Mouse (Mus musculus) 3134 (cell line): ENCODE measurements around the gene Prps1l1.

ENCODE experiments used
- DNase-seq: peaks from one replicate; pipeline ENCODE4 v3.0.0-alpha.2; 2011; ENCODE audit warnings: low spot score; ENCODE audit not compliant: insufficient read length; ENCODE audit errors: extremely low read depth

The Prps1l1 gene

DNA sequence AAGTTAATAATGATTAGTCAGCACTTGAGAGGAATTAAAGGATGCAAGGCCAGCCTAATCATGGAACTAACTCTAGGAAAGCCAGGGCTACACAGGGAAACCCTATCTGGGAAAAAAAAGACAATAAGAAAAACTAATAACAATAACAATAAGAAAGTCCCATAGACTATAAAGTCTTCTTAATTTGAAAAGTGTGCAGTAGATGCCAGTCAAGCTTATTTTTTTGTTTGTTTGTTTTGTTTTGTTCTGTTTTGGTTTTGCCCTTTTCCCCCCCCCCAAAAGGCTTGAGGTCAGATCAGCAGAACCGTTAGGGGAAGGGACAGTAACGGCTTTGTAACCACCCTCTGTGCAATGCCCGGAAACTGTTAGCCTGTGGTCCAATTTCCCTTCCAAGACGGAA lies at the start of gene Prps1l1:
Prps1l1 (plus strand) TSS at position 301 of the 400 bp plus-strand sequence.
- DNase-seq = no peak

DNA sequence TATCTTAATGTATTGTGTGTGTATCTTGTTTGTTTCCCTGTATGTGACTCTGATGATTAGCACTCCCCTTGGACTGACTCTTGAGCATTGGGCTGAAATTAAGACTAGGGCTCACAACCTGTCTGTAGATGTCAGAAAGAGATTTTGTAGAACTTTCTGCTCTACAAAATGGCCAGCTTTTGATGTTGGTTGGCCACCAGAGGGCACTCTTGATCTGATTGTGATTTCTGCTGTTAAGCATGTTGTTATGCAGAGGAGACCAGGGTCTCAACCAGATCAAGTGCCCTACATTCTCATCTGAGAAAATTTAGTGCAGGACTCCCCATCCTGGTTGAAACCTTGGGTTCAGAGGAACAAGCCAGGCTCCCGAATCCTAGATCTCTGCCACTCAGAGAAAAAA lies 46.6 kb upstream of the Prps1l1 start:
- DNase-seq = no peak

GRCm38 (mm10) chr12:34949066-34949706 lies 35.4 kb upstream of the Prps1l1 start:
- no peak for DNase-seq

- no peak for DNase-seq
Measured at GRCm38 (mm10) chr12:34975991-34976390, 8.6 kb upstream of the Prps1l1 start.

DNA sequence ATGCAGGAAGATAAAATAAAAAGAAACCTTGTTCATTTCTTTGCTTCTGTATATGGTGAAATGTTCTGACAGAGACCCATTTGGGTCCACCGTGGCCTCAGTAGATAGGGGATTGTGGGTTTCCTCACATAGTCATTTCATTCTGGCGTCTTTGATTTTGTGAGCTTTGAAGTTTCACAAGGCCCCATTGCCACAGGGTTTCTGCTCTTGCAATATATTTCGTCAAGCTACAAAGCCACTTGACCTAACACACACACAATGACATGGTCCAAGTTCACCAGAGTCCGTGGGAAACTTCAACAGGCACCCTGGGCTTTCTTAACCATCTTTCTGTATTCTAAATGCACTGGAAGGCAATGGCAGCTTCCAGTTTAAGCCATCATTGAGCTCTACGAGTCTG lies 1.3 kb downstream of the Prps1l1 start:
- no peak for DNase-seq

- DNase-seq = no peak
Measured at GRCm38 (mm10) chr12:34989537-34990200, 5.1 kb downstream of the Prps1l1 start.

GRCm38 (mm10) chr12:34990387-34990786 lies 5.8 kb downstream of the Prps1l1 start:
- DNase-seq = peak; percentile 61

DNA sequence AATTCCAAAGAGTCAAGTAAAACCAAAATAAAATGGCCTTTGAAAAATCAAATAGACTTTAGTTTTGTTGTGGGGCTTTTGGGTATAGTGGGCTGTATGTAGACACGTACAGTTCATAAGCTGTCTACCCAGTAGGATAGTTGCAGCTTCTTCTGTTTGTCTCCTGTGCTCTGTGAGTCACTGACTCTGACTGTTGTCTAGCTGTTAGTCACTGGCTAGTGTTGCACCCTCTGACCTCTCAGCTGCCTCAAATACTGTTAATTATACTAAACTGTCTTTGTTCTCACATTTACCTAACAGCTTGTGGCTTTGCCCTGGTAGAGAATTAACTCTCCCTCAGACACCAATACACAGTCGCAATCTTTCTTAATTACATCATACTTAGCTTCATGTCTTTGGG lies 7.3 kb downstream of the Prps1l1 start:
- no peak for DNase-seq

GRCm38 (mm10) chr12:34997597-34998182 lies 13.1 kb downstream of the Prps1l1 start:
- no peak for DNase-seq

DNA sequence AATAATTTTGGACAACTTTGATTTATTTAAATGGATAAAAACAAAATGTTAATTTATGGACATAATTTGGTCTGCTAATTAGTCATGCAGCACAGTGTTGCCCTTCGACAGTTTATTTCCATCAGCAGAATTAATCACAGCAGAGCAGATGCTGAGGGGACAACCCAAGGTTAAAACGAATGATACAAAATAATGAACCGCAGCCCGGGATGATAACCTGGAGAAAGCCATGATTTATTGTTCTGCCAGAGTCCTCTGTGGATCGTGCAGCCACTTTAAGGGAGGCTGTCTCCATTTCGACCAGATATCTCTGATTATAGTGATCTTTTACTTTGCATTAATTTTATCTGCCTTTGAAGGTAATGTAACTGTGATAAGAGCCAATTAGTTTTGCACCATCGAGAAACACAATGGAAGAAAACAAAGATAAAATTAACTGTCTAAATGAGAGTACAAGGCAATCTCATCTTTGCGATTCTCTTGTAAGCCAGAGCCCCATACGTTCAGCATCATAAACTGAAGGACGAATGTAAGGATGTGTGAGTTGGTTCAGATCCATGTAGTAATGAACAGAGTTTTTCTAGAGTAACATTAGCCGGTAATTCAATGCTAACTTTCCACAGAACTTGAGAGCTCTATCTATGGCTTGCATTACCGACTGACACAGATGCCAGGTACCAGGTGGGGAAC lies 14.4 kb downstream of the Prps1l1 start:
- no peak for DNase-seq

GRCm38 (mm10) chr12:35000323-35000722 lies 15.8 kb downstream of the Prps1l1 start:
- DNase-seq = no peak

DNA sequence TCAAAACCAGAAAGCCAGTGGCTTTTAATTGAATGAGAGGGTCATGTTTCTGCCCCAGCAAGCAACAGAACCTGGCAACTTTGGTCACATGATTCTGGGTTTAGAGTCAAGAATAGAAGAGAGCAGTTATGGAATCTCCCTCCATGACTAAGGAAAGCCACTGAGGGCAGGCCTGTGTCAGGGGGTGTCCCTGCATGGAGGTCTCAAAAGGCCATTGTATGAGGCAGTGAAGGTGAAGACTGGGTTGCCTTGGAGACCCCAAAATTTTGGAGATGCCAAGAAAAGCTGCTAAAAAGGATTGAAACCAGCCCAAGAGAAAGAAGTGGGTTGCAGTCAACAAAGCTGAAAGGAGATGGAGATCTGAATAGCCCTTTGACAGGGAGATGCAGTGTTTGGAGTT lies 21.2 kb downstream of the Prps1l1 start:
- no peak for DNase-seq

DNA sequence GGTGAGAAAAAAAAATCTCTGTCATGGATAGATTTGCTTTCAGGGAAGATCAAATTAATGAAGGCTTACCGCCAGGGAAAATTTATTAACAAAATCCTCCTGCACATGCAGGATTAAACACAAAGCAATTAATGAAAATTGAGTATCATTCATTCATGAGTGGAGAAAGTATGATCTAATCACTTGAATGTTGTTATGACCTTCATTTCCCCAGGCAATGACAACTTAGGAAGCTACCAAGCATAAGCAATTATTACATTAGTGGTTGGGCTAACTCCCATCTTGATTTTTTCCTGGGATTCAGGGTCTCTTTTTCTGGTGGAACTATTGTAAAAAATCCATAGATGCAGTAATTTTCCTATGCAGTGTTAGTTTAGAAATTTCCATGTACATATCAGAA lies 23.3 kb downstream of the Prps1l1 start:
- no peak for DNase-seq

DNA sequence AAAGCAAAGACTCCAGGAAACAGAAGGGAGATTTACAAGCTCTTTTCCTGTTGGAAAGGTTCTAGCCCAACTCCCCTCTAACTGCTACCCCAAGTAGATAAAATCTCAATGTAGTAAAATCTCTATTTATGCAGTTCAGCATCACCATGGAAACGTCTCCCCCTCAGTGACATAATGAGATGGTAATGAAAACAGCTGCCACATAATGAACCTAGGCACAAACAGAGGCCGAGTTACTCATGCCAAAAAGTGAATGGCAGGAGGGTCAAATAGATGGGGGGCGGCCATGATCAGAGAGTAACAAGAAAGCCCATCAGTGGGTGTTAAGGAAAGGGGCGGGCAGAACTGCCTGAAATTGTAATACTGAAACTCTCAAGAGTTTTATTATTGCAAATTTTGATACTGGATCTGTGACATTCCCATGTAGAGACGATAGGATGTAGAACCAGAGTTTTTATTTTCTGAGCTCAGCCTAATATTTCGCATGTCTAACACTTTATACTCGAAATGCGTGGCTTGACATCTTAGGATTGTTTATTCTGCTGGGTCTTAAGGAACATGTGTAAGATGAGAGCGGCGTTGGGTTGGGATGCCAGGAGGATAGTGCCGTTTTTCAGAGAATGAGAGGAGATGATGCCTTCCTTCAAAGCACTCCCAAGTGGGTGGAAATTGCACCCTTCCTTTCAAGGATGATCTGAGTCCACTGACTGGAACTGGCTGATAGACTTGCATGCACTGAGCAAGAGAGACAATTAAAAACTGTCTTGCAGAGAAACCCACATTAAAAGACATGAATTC lies 24.0 kb downstream of the Prps1l1 start:
- DNase-seq = no peak

GRCm38 (mm10) chr12:35011462-35011861 lies 26.9 kb downstream of the Prps1l1 start:
- no peak for DNase-seq

DNA sequence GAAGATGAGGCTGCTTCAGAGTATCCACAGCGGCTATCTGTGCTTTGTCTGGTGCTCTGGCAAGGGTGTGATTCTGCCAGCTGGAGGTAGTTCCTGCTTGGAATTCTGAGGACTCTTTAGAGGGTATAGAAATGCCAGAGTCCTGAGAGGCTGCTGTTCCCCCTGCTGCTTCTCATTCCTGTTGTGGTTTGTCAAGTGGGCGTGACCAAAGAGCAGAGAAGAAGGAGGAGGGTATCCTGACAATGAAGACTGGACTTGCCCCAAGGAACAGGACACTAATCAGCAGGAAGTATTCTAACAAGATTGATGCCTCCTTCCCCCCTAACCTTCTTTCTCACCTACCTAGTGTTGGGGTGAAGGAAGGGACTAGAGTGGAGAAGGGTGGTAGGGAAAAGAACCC lies 29.4 kb downstream of the Prps1l1 start:
- DNase-seq = no peak

- no peak for DNase-seq
Measured at GRCm38 (mm10) chr12:35016056-35016455, 31.5 kb downstream of the Prps1l1 start.

DNA sequence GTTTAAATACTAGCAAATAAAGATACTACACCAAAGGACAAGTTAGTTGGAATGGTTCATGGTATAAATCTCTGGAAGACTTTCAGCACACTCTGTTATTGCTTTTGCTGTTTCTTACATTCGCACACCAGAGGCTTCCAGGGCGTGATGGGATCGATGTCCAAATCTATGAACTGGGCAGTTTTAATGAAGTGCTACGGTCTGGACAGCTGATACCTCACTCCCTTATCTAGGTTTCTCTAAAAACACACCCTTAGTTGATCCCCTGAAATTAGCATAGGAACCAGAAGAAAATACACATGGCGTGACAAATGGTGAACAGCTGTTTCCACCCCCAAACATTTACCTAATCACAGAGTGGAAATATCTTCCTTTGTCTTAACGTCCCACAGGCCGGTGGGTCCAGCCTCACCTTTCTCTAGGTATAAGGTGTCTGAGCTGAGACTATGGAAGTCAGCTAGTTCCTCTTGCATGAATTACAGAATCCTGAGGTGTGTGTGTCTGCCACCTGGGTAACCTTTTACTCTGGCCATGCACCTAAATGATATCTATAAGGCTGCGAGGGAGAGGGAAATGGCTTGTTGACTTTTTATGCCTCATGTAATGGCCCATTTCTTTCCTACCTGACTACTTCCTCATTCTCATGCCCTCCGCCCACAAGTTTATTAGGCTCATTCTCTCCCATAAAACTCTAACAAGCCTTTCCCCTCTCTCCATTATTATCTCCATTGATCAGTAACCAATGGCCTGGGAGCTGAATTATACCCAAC lies 32.1 kb downstream of the Prps1l1 start:
- no peak for DNase-seq

- no peak for DNase-seq
Measured at GRCm38 (mm10) chr12:35018679-35019237, 34.2 kb downstream of the Prps1l1 start.

GRCm38 (mm10) chr12:35021285-35021684 lies 36.7 kb downstream of the Prps1l1 start:
- DNase-seq = no peak
